Comparison of ENCODE assay signal across 17 mouse cellular contexts in genomic region chr4:154260755-154261154, GRCm38 (mm10). TPM values are rescaled to one million over a fixed set of nuclear protein-coding genes. Genes with fewer than 3 reads are reported as not detected.
"Had no signal": no experiment of that assay in that cellular context is flagged by ENCODE, and none has a peak within 500 bp of the region (broad histone marks: within the 10 kb centered on the region; RNA-seq: fewer than 3 reads in every experiment).

No protein-coding gene starts in this region.

- H3K9me3 ChIP-seq: liver, embryonic 12.5 days; midbrain, embryonic 15.5 days had no signal

- H3K27me3 ChIP-seq: liver, embryonic 12.5 days; midbrain, embryonic 15.5 days; neural tube, embryonic 12.5 days had no signal

- H3K4me1 ChIP-seq: liver, embryonic 12.5 days; midbrain, embryonic 15.5 days; neural tube, embryonic 12.5 days had no signal

- H3K4me2 ChIP-seq: liver, embryonic 12.5 days; lung, embryonic 14.5 days; midbrain, embryonic 15.5 days; neural tube, embryonic 12.5 days had no signal

- DNase-seq: kidney, adult 11 months; kidney, adult 9 months; kidney, postnatal 4 days; left cerebral cortex, postnatal 4 days; lung, embryonic 14.5 days; lung, postnatal 14 days; right cerebral cortex, postnatal 4 days; spleen, adult 18-20 months; thymus, adult 18-20 months; thymus, postnatal 14 days had no signal

- H3K9ac ChIP-seq: liver, embryonic 12.5 days; lung, embryonic 14.5 days; midbrain, embryonic 15.5 days; neural tube, embryonic 12.5 days had no signal

- H3K36me3 ChIP-seq: midbrain, embryonic 15.5 days had no signal

- ATAC-seq: liver, embryonic 12.5 days; midbrain, embryonic 15.5 days had no signal

- H3K27ac ChIP-seq: kidney, postnatal 0 days; layer of hippocampus, adult 2 months; liver, embryonic 12.5 days; macrophage; midbrain, embryonic 15.5 days; neural tube, embryonic 12.5 days had no signal

- H3K4me3 ChIP-seq: layer of hippocampus, adult 2 months; liver, embryonic 12.5 days; midbrain, embryonic 15.5 days; neural tube, embryonic 12.5 days had no signal

RNA-seq across cellular contexts. Expression of gene Arhgef16, which starts 40.7 kb away (rescaled TPM):
- total RNA-seq: monocyte, adult 5-6 weeks had no signal
- polyA plus RNA-seq: macrophage had no signal
